Mouse (Mus musculus): ENCODE results near the gene Olfr774.
"Not testable (repeated sequence)": the region's sequence is repeated elsewhere in the genome, so short reads cannot be mapped to it uniquely, and the experiment has no call there.

Olfr774 gene

GRCm38 (mm10) chr10:129235904-129236303 is at the start of gene Olfr774:
Gene Olfr774, plus strand, starts transcription at chr10:129236204.
- DNase-seq (ENCODE audit: low spot score): no peak

- not testable (repeated sequence) for DNase-seq (ENCODE audit: low spot score)
Measured at GRCm38 (mm10) chr10:129187319-129187718, 48.7 kb upstream of the Olfr774 start, which contains the start of gene Olfr773. Gene Olfr773, minus strand, starts transcription at chr10:129187419.

- DNase-seq (ENCODE audit: low spot score): no peak
Measured at GRCm38 (mm10) chr10:129230737-129231136, 5.3 kb upstream of the Olfr774 start.

- DNase-seq (ENCODE audit: low spot score): no peak
Measured at GRCm38 (mm10) chr10:129248112-129248511, 12.1 kb downstream of the Olfr774 start, which contains the start of gene Olfr775. Gene Olfr775, plus strand, starts transcription at chr10:129248412.

GRCm38 (mm10) chr10:129258827-129259226 is 22.8 kb downstream of the Olfr774 start, which contains the start of gene Olfr776:
Gene Olfr776, plus strand, starts transcription at chr10:129259127.
- DNase-seq (ENCODE audit: low spot score): no peak

GRCm38 (mm10) chr10:129271081-129271535 is 35.1 kb downstream of the Olfr774 start, which contains the start of gene Olfr777:
Gene Olfr777, minus strand, starts transcription at chr10:129271485.
- DNase-seq (ENCODE audit: low spot score): no peak
